Mouse (Mus musculus) right cerebral cortex, adult 2 months (tissue): ENCODE results near the gene 5330417C22Rik.
A peak's percentile ranks its signal among the peaks of the same experiment; 100 is the strongest.
"Not testable (repeated sequence)": the region's sequence is repeated elsewhere in the genome, so short reads cannot be mapped to it uniquely, and the experiment has no call there.

ENCODE experiments used
- DNase-seq, 2 experiments: peaks; one replicate each; pipeline ENCODE4 v3.0.0; 2021 to 2022; ENCODE audit warnings: low spot score in 2 of 2

The 5330417C22Rik gene

DNA sequence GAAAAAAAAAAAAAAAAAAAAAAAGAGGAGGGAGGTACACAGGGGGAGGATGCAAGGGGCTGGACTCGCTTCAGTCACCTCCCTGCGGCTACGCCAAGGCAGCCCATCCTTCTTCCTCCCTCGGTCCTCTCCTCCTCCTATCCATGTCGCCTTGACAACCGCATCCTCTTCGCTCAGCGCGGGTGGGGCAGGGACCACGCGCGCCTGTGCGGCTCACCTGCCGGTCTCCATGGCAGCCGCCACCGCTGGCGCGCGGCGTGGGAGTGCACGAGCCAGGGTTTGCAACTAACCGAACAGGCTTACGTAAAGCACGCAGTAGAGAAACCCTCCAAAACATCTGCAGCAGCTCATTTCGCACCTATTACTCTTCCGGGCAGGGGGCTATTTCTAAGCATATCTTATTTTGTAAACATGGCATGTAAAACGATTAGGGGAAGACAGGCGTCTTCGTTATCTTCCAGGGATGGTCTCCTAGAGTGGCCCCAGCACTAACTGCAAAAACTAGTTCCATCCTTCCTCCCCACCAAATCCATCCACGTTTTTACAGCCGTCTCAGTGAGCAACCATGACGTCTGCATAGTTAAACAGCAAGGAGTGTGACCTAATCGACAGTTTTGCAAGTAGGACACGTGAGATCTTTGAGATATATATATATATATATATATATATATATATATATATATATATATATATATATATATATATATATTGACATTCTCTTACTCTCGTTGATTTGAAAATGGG, at the start of gene 5330417C22Rik:
5330417C22Rik (minus strand) TSS at position 20 of the 744 bp plus-strand sequence.
- peak; percentile 91 for DNase-seq

DNA sequence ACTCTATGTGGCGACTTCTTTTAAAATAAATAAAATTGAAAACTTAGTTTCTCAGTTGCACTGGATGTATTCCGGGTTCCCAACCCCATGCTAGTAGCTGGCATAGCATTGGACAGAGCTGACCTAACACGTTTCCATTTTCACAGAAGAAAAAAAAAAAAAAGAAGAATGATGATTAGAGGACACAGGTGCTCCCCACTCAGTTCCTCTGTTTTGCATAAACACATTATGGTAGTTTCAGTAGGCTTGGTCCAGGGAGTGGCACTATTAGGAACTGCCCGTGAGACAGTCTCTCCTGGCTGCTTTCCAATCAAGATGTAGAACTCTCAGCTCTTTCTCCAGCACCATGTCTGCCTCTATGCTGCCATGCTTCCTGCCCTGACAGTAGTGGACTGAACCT, 48.2 kb upstream of the 5330417C22Rik start:
- DNase-seq: no peak

DNA sequence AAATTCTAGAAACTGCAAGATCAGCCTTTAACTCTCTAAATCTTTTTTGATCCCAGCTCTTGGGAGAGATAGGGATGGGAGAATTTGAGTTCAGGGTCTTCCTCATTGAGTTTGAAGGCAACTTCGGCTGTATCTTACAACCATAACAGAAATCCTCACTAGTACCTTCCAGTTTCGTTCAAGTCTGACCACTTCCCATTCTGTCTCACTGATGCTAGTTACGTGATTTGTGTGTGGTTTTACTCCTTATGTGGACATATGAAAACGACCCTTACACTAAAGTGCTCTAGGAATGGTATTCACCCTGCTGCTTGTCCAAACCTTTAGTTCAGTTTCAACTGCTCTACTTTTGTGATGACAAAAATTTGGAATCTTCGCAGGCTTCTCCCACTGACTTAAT, 37.7 kb upstream of the 5330417C22Rik start:
- DNase-seq: no peak

DNA sequence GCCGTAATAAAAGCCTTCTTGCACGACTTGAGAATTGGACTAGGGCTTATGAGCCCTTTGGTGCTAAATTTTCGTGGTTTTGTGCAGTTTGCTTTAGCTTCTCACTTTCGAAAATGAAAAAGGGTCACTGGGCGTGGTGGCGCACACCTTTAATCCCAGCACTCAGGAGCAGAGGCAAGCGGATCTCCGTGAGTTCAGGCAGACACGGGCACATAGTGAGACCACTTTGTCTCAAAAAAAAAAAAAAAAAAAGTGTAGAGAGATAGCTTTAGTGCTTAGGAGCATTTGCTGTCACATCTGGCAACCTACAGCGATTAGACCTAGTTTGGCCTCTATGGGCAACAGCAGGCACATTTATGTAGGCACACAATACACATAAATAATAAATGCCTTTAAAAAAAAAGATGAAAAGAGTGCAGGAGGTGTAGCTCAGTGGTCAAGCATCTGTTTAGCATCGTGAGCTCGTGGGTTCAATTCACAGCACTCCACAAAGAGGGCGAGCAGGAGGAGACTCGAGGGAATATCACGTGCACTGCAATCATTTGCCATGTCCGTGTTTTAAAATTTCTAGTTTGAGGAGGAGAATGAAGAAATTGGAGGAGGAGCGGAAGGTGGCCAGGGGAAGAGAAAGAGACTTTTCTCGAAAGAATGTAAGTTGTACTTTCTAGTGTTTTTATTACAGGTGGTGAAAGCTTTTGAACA, 36.1 kb upstream of the 5330417C22Rik start:
- DNase-seq: no peak

DNA sequence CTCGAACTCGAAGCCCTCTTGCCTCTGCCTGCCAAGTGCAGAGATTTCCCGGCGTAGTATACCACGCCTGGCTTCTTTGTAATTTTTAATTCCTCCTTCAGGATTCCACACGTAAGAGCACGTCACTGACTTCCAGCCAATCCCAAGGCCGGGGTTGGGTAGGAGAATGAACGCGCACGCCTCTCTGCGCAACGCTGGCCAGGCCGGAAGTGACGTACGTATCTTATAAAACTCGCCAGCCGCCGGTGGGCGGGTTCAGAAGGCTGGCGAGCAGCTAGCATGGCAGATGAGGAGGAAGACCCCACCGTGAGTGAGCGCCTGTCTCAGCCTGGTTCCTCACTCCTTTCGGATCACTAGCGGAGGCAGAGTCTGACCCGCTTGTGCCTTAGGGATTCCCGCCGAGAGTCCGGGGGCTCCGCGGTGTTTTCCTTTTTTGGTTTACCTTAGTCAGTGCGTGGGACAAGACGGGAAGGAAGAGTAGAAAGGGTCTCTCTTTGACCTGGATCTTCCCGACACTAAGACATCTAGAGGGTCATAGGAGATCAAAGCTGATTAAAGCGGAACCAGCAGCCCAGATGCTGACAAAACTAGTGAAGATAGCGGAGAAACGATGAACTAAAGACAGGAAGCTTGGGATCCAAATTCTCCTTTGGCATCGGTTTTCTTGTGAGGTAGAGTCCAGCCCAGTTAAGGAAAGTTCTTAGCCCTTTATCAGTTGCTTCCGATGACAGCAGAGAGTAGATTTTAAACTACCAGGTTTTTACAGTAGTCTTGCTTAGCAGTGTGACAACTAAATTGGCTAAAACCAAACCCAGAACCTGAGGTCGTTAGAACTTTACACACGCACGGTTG, 35.3 kb upstream of the 5330417C22Rik start, which contains the start of gene Taf13:
Taf13 (plus strand) TSS at position 256 of the 852 bp plus-strand sequence.
- DNase-seq: peak; percentile 98

DNA sequence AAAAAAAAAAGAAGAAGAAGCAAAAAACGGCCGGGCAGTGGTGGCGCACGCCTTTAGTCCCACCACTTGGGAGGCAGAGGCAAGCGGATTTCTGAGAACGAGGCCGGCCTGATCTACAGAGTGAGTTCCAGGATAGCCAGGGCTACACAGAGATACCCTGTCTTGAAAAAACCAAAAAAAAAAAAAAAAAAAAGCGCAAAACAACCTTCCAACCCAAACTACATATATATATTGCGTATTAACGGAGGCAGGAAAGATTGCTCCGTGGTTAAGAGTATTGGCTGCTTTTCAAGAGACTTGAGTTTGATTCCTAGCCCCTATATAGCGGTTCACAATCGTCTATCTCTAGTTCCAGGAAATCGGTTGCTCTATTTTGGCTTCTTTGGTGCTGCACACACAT, 34.5 kb upstream of the 5330417C22Rik start:
- no peak for DNase-seq

DNA sequence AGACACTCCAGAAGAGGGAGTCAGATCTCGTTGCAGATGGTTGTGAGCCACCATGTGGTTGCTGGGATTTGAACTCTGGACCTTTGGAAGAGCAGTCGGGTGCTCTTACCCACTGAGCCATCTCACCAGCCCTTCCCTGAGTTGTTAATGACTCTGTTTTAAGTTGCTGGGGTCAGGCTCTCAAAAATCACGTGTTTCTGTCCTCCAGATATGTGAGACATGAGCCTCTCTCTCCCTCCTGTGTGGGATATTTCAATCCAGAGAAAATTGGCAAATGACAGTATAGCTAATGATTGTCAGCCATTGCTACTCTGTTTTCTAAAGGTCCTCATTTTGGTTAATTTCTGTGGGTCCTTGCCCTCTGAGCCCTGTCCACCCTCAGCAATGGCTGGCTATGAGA, 33.3 kb upstream of the 5330417C22Rik start:
- DNase-seq: not testable (repeated sequence)

DNA sequence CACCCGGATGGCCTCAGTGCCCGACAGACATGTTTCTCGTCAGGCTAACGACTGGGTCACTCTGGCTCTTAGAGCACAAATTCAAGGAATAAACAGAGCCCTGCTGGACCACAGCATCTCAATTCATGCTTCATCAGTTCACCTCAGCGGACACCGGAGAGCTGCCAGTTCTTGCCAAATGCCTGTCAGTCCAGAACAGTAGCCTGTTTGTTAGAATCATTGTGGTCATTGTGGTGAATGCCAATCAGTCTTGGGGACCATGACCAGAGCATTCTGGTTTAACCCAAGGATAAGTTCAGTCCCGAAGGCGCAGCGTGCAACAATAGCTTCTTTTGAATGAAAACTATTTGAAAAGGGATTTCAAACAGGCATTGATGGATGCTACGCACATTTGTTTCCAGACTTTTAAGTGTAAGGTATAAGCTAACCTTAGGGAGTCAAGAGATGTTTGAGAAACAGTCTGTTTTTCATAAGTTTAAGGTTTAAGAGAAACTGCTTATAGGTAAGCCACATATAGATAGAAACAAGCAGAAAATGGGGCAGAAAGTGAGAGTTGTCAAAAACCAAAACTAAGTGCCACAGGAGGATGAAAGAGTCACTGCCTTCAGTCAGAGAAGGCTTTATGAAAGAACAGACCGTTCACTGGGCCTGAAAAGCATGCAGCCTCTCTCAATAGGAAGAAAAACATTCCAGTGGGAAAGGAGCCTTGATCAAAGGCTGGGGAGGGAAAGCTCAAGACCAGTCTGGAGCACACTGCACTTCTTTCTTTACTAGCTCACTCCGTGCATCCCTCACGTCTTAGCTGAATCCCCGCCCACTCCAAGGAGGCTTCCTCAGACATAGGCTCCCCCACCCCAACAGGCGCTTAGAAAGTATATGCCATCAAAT, 31.9 kb upstream of the 5330417C22Rik start:
- DNase-seq: peak in 1 of 2 experiments; percentile 36

DNA sequence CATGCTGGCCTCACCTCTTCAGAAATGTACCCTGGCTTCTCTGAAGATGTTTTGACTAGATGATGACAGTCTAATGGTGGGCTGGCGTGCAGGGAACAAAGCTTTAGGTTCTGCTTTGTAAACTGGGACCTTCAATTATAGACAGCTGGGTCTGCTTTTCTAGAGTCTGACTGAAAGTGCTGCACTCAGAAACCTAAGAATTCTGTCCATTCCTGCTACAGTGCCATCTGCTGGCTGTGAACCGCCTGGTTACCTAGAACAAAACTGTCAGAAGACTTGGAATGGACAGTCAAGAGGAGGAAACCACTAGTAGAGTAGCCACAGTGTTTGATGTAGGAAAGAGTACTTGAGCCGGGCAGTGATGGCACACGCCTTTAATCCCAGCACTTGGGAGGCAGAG, 27.0 kb upstream of the 5330417C22Rik start:
- peak; percentile 85 to 92 for DNase-seq

DNA sequence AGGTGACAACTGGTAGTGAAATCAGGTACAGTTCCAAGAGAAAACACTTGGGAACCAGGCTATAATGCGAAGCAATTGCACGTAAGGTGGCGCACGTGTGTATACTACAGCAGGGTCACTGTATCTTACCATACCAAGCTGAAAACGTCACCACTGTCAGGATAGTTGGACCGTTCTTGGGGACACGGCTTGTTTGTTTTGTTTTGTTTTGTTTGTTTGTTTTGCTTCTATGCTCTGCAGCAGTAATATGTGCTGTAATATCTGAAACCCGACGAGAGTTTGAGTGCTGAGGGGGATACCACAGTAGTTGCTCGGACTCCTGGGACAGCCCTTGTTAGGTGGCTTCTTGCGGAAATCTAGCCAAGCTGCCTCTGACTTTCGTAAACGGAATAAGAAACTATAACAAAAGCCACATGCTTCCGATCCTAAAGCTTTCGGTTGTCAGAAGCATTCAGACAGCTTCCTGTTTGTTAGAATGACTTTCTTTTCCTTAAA, 26.5 kb upstream of the 5330417C22Rik start:
- no peak for DNase-seq

DNA sequence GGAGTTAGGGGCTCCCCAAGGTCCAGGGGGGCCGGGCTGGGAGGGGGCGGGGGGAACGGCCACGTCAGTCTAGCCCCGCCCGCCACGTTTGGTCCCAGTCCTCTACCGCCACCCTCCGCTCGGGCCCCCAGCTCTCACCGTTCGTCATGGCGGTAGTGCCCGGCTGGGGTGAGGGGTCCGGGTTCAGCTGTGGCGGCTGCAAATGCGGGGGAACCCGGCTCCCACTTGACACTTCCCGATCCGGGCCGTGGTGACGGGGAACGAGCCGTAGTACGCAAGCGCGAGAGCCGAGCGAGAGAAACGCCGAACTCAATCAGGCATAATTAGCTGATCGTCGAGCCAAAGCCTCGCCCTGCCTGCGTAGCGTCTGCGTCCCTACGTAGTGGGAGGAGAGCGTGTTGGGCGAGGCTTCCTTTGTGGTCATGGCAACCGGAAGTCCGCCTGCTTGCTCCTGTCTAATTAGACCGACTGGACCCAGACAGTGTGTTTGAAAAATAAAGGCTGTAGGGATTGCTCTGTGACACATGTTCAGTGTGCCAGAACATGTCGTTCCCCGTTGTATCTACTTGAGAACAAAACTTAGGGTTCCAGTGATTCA, 25.9 kb upstream of the 5330417C22Rik start, which contains the start of gene Tmem167b:
Tmem167b (minus strand) TSS at position 334 of the 598 bp plus-strand sequence.
- peak; percentile 99 for DNase-seq

DNA sequence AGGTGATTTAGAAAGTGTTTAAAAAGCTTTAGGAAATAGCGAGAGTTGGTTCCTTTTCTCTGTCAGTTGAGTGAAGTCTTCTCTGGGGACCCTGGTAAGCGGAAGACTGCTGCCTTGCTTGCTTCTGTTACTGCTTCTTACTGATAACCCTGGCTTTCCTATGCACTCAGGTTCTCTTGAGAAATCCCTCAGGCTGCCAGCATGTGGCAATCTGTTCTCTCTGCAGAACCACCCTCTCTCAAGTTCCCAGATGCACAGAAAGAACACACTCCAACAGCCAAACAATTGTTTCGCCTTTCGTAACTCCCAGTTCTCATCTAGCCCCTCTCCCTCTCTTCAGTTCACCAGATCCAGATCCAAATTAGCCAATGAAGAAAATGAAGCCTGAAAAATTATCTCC, 21.6 kb upstream of the 5330417C22Rik start:
- DNase-seq: no peak

DNA sequence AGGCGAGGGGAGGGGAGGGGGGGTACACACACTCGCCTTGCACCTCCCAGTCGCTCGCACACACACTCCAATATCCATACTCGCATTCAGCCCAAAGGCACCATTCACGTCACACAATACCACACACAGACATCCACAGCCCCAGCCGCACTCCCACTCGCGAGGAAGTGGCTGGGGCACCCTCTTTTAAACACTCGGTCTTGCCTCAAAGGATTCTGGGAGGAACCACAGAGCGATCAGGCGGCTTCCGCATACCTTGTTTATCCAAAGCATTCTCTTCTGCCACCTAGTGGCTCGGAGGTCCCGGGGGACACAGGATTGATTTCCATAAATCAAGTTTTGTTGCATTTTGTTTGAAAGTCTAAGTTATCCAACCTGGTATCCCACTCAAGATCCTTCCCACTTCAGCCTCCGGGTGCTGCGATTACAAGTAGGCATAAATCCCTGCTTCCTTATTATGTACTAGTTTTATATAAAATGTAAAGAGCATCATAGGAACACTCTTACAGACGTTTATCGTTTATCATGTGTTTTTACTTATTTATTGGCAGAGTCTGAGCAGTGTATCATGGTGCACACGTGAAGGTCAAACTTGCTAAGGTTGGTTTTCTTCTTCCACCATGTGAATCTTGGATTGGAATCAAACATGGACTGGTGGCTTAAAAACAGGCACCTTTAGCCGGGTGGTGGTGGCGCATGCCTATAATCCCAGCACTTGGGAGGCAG, 18.4 kb upstream of the 5330417C22Rik start:
- DNase-seq: peak; percentile 96 to 97

DNA sequence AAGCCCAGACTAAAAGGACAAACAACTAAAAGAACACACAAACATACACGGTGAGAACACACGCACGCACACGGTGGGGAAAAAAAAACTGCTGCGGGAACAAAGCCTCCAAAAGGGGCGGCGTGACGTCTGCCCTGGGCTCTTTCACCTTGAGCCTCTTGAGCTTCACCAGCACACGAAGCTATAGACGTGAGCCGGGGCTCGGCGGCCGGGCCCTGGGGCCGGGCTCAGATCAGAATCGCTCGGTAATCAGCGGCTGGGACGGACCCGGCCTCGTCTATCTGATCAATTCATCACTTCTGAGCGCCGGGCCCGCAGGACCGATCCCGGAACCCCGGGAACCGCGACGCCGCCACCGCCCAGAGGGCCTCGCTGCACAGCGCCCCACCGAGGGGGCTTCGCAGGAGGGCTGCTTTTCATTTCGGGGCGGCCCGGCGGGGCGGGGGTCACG, 17.8 kb upstream of the 5330417C22Rik start:
- no peak for DNase-seq

DNA sequence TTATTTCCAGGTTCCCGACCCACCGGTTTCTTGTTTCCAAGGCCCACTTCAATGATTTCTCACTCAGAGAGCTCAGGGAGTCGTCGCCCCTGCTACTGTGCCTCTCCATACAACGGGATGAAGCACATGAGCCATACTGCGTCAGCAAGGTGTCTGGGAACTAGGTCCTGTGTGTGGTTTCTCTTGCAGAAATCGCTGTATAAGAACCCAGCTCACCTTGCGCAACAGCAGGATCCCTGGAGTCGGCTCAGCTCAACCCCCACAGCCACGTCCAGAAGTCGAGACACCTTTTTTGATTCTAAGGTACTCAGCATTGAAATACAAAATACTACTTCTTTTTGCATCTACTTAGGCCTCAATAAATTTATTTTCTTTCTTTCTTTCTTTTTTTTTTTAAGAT, 6.0 kb upstream of the 5330417C22Rik start:
- no peak for DNase-seq

DNA sequence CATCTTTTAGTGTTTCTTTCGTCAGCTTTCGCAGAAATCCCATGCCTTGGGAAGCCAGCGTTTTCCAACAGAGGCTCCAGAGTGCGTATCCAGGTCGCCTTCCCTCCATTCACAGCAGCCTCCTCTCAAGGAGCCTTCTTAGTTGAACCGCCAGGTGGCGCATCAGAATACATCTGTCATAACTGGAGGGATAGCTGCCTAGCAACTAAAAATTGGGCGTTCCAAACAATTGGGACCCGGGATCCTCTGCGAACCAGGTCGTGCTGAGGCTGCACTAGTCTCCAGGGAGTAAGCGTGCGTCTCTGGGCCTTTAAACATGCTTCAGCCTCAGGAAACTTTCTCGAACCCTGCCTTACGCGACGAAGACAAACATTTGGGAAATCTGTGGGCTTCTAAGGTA, 967 bp upstream of the 5330417C22Rik start:
- peak; percentile 94 to 95 for DNase-seq

DNA sequence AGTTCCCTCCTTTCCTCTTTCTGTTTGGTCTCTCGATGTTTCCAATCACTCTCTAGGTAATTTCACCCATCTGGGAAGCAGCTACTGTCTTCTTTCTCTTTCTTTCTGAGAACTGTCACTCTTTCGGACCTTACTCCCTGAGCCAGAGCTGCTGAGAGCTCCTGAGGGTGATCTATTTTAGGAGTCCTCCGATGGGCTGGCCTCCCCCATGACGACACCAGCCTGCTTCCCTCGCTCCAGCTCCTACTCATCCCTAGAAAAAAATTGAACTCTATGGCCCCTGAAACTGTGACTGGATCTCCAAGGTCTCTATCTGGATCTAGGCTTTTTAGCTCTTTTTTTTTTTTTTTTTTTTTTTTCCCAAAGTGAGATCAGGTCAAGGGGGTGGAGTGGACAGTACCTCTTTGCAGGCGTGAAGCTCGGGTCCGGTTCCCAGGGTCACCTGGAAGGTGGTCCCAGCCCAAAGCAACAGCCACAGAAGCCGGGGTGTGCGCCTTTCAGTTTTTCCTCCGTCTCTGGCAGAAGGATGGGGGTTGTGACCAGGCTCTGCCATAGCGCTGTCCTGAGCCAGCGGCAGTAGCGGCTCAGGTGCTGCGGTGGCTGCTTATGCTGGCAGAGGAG, 330 bp downstream of the 5330417C22Rik start:
- peak in 1 of 2 experiments; percentile 23 for DNase-seq

DNA sequence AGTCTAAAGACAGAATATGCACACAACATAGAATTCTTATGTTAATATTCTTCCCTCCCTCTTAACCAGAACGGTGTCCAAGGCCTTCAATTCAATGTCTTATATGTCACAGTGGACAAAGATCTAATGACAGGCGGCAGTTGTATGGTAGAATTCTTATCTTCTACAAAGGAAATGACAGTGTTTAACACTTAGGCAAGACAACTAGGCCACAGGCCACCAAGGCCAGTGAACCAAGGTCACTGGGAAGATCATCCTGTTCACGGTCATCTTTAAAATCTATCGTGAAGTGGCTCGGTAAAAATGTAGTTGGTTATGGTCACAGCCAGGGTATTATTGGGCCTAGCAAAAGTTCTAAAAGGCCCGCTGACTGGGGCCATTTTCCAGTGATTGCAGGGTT, 2.4 kb downstream of the 5330417C22Rik start, which contains the start of gene 1700013F07Rik:
1700013F07Rik (plus strand) TSS at position 200 of the 400 bp plus-strand sequence.
- no peak for DNase-seq
